Mouse (Mus musculus) hindbrain, embryonic 16.5 days (tissue): ENCODE measurements around the gene Lsm2. TPM values are rescaled to one million over a fixed set of nuclear protein-coding genes. Genes with fewer than 3 reads are reported as not detected.
"Not testable (repeated sequence)": the region's sequence is repeated elsewhere in the genome, so short reads cannot be mapped to it uniquely, and the experiment has no call there.

ENCODE experiments used
- ATAC-seq: fragments of 200-750 bp; cut with Nextera tagmentation; 2 replicates; pipeline ENCODE4 v1.8.0; 2017; ENCODE audit warnings: moderate TSS enrichment, moderate library complexity
- H3K27ac ChIP-seq: fragments of 300-500 bp; sonication (generic); 2 replicates; pipeline ENCODE4 v1.5.1; 2014; ENCODE audit warnings: low read depth, mild to moderate bottlenecking, control low read depth, low read length, moderate library complexity
- H3K27me3 ChIP-seq: fragments of 300-500 bp; sonication (generic); replicated peaks from 2 replicates; pipeline ENCODE4 v1.6.1; 2014; ENCODE audit warnings: low read length; ENCODE audit not compliant: control insufficient read depth, insufficient read depth
- H3K36me3 ChIP-seq: fragments of 300-500 bp; sonication (generic); 2 replicates; pipeline ENCODE4 v1.6.1; 2014; ENCODE audit warnings: mild to moderate bottlenecking, low read length, moderate library complexity, mixed read lengths; ENCODE audit not compliant: control insufficient read depth, insufficient read depth
- H3K4me1 ChIP-seq: fragments of 300-500 bp; sonication (generic); 2 replicates; pipeline ENCODE4 v1.6.1; 2014; ENCODE audit warnings: low read depth, low read length; ENCODE audit not compliant: control insufficient read depth, insufficient read depth
- H3K4me2 ChIP-seq: fragments of 300-500 bp; sonication (generic); 2 replicates; pipeline ENCODE4 v1.6.1; 2014; ENCODE audit warnings: mild to moderate bottlenecking, low read length, control low read depth, moderate library complexity
- H3K4me3 ChIP-seq: fragments of 300-500 bp; sonication (generic); 2 replicates; pipeline ENCODE4 v1.5.1; 2014; ENCODE audit warnings: mild to moderate bottlenecking, low read length, control low read depth, moderate library complexity
- H3K9ac ChIP-seq: fragments of 300-500 bp; sonication (generic); 2 replicates; pipeline ENCODE4 v1.6.1; 2014; ENCODE audit warnings: low read depth, mild to moderate bottlenecking, control low read depth, low read length, moderate library complexity
- H3K9me3 ChIP-seq: fragments of 300-500 bp; sonication (generic); 2 replicates; pipeline ENCODE4 v1.6.1; 2014; ENCODE audit warnings: mild to moderate bottlenecking, low read length, moderate library complexity; ENCODE audit not compliant: control insufficient read depth
- WGBS: fragments of 180-500 bp; shearing (Covaris S2); extraction: QIAGEN DNeasy Blood & Tissue Kit; methylation state at CpG from one replicate; pipeline ENCODE4 v1.1.7; 2014; 5-methylcytosine and 5-hydroxymethylcytosine counted together
- polyA plus RNA-seq: library from polyadenylated mRNA; unstranded; fragments of >200 nt; fragmentation: Nextera tagmentation; extraction: Ambion mirVana; gene quantifications from 2 replicates; pipeline ENCODE4 v1.2.1, GENCODE M21; 2015

Gene Lsm2
- polyA plus RNA-seq, 1 experiment from 2014 or later: 106 TPM

- Histone ChIP-seq H3K27ac (no peak overlapping the region), H3K4me3 (peak overlapping the region; percentile 8; the same call in 1 of the 2 replicates), H3K36me3 (no peaks in the 10 kb centered on the region), H3K9ac (peak overlapping the region; percentile 36), H3K4me1 (peaks cover 10% of the 10 kb centered on the region), H3K9me3 (no peaks in the 10 kb centered on the region), H3K27me3 (no peaks in the 10 kb centered on the region), H3K4me2 (peak overlapping the region; percentile 45)
- WGBS: 23% methylated on average over 19 of the region's 19 CpGs
- peak; percentile 53 for ATAC-seq
Measured at GRCm38 (mm10) chr17:35029691-35030532, 48.2 kb downstream of the Lsm2 start.

- H3K4me3 ChIP-seq: no peak overlapping the region
- H3K36me3 ChIP-seq: no peaks in the 10 kb centered on the region
- peaks cover 10% of the 10 kb centered on the region for H3K4me1 ChIP-seq
- H3K9me3 ChIP-seq: no peaks in the 10 kb centered on the region
- H3K4me2 ChIP-seq: no peak overlapping the region
- H3K27ac ChIP-seq: no peak overlapping the region
- no peaks in the 10 kb centered on the region for H3K27me3 ChIP-seq
- WGBS: 92% methylated on average over 11 of the region's 11 CpGs
- ATAC-seq: no peak
- no peak overlapping the region for H3K9ac ChIP-seq
Measured at GRCm38 (mm10) chr17:35031272-35031671, 49.6 kb downstream of the Lsm2 start.

GRCm38 (mm10) chr17:35031880-35032279, 50.2 kb downstream of the Lsm2 start:
- H3K9me3 ChIP-seq: no peaks in the 10 kb centered on the region
- H3K4me2 ChIP-seq: no peak overlapping the region
- 90% methylated on average over 7 of the region's 7 CpGs for WGBS
- ATAC-seq: no peak
- no peaks in the 10 kb centered on the region for H3K36me3 ChIP-seq
- H3K9ac ChIP-seq: no peak overlapping the region
- no peak overlapping the region for H3K27ac ChIP-seq
- H3K27me3 ChIP-seq: no peaks in the 10 kb centered on the region
- H3K4me3 ChIP-seq: no peak overlapping the region
- peaks cover 10% of the 10 kb centered on the region for H3K4me1 ChIP-seq

- H3K27ac ChIP-seq: no peak overlapping the region
- H3K9me3 ChIP-seq: no peaks in the 10 kb centered on the region
- H3K4me3 ChIP-seq: no peak overlapping the region
- ATAC-seq: no peak
- no peak overlapping the region for H3K4me2 ChIP-seq
- no peaks in the 10 kb centered on the region for H3K27me3 ChIP-seq
- WGBS: 65% methylated on average over 8 of the region's 8 CpGs
- H3K9ac ChIP-seq: no peak overlapping the region
- no peaks in the 10 kb centered on the region for H3K36me3 ChIP-seq
- peaks cover 7% of the 10 kb centered on the region for H3K4me1 ChIP-seq
Measured at GRCm38 (mm10) chr17:35032323-35032870, 50.7 kb downstream of the Lsm2 start.

GRCm38 (mm10) chr17:35033703-35034102, 52.0 kb downstream of the Lsm2 start:
- not testable (repeated sequence) for H3K9ac ChIP-seq, H3K4me2 ChIP-seq, H3K9me3 ChIP-seq, ATAC-seq, H3K27me3 ChIP-seq, H3K4me1 ChIP-seq, H3K36me3 ChIP-seq, H3K4me3 ChIP-seq, H3K27ac ChIP-seq
- WGBS: 89% methylated on average over 1 of the region's 1 CpGs

- no peak overlapping the region for H3K4me3 ChIP-seq
- no peaks in the 10 kb centered on the region for H3K9me3 ChIP-seq
- no peaks in the 10 kb centered on the region for H3K27me3 ChIP-seq
- no peak overlapping the region for H3K27ac ChIP-seq
- ATAC-seq: no peak
- WGBS: 86% methylated on average over 6 of the region's 6 CpGs
- H3K4me2 ChIP-seq: no peak overlapping the region
- H3K36me3 ChIP-seq: no peaks in the 10 kb centered on the region
- H3K4me1 ChIP-seq: peaks cover 2% of the 10 kb centered on the region; the same call in 1 of the 2 replicates
- H3K9ac ChIP-seq: no peak overlapping the region
Measured at GRCm38 (mm10) chr17:35034896-35035295, 53.2 kb downstream of the Lsm2 start.

Other genes starting within 250 kb of the Lsm2 start
- 0.19 and 0.25 TPM in 2 replicates for gene C4b, start 238.0 kb upstream of the Lsm2 start, polyA plus RNA-seq
- gene Cyp21a1, start 177.3 kb upstream of the Lsm2 start, polyA plus RNA-seq: not detected in 2 replicates
- gene Stk19, start 144.9 kb upstream of the Lsm2 start, polyA plus RNA-seq: 41.2 and 43.1 TPM in 2 replicates
- gene Dxo, start 144.8 kb upstream of the Lsm2 start, polyA plus RNA-seq: 68.4 and 68.9 TPM in 2 replicates
- gene Skiv2l, start 131.7 kb upstream of the Lsm2 start, polyA plus RNA-seq: 57.1 and 62.6 TPM in 2 replicates
- gene Nelfe, start 131.5 kb upstream of the Lsm2 start, polyA plus RNA-seq: 78.9 and 83.3 TPM in 2 replicates
- gene Cfb, start 119.3 kb upstream of the Lsm2 start, polyA plus RNA-seq: 1.6 and 2.1 TPM in 2 replicates
- 9.2 and 9.6 TPM in 2 replicates for gene Zbtb12, start 102.4 kb upstream of the Lsm2 start, polyA plus RNA-seq
- gene Gm20547, start 99.8 kb upstream of the Lsm2 start, polyA plus RNA-seq: not detected in 2 replicates
- gene C2, start 83.6 kb upstream of the Lsm2 start, polyA plus RNA-seq: 1.8 and 2.8 TPM in 2 replicates
- 81.9 and 95.3 TPM in 2 replicates for gene Ehmt2, start 83.4 kb upstream of the Lsm2 start, polyA plus RNA-seq
- 0.21 TPM in 1 of 2 replicates, not detected in the other for gene Slc44a4, start 67.4 kb upstream of the Lsm2 start, polyA plus RNA-seq
- 41.7 and 42.1 TPM in 2 replicates for gene Neu1, start 50.6 kb upstream of the Lsm2 start, polyA plus RNA-seq
- gene Hspa1b, start 22.6 kb upstream of the Lsm2 start, polyA plus RNA-seq: 0.45 and 0.74 TPM in 2 replicates
- not detected in 2 replicates for gene Gm20481, start 11.9 kb upstream of the Lsm2 start, polyA plus RNA-seq
- 15.3 and 18.1 TPM in 2 replicates for gene Hspa1a, start 9.7 kb upstream of the Lsm2 start, polyA plus RNA-seq
- gene Hspa1l, start 9.2 kb upstream of the Lsm2 start, polyA plus RNA-seq: 1.4 and 1.6 TPM in 2 replicates
- 50.7 and 61.7 TPM in 2 replicates for gene Vars, start 19.1 kb downstream of the Lsm2 start, polyA plus RNA-seq
- gene Vwa7, start 34.7 kb downstream of the Lsm2 start, polyA plus RNA-seq: 0.08 and 0.19 TPM in 2 replicates
- gene Sapcd1, start 46.2 kb downstream of the Lsm2 start, polyA plus RNA-seq: 1.7 TPM in 2 replicates
- gene Msh5, start 64.9 kb downstream of the Lsm2 start, polyA plus RNA-seq: 1.8 and 2.5 TPM in 2 replicates
- 85.2 and 88.5 TPM in 2 replicates for gene Clic1, start 68.1 kb downstream of the Lsm2 start, polyA plus RNA-seq
- gene Ddah2, start 77.2 kb downstream of the Lsm2 start, polyA plus RNA-seq: 338 and 363 TPM in 2 replicates
- not detected in 2 replicates for gene Ly6g6c, start 83.5 kb downstream of the Lsm2 start, polyA plus RNA-seq
- 0.13 and 0.21 TPM in 2 replicates for gene Mpig6b, start 84.3 kb downstream of the Lsm2 start, polyA plus RNA-seq
- gene Ly6g6e, start 95.0 kb downstream of the Lsm2 start, polyA plus RNA-seq: 0.16 and 0.34 TPM in 2 replicates
- gene Ly6g6d, start 96.2 kb downstream of the Lsm2 start, polyA plus RNA-seq: 0.68 and 1.0 TPM in 2 replicates
- 0.22 TPM in 1 of 2 replicates, not detected in the other for gene Ly6g6f, start 103.7 kb downstream of the Lsm2 start, polyA plus RNA-seq
- gene Abhd16a, start 107.4 kb downstream of the Lsm2 start, polyA plus RNA-seq: 113 and 115 TPM in 2 replicates
- gene Ly6g5c, start 126.4 kb downstream of the Lsm2 start, polyA plus RNA-seq: not detected in 2 replicates
- 0.93 and 1.5 TPM in 2 replicates for gene Ly6g5b, start 133.6 kb downstream of the Lsm2 start, polyA plus RNA-seq
- 20.7 and 23.7 TPM in 2 replicates for gene Gpank1, start 139.6 kb downstream of the Lsm2 start, polyA plus RNA-seq
- gene Csnk2b, start 140.2 kb downstream of the Lsm2 start, polyA plus RNA-seq: 319 and 346 TPM in 2 replicates
- 8.9 TPM in 2 replicates for gene D17H6S53E, start 144.5 kb downstream of the Lsm2 start, polyA plus RNA-seq
- not detected in 2 replicates for gene Apom, start 150.2 kb downstream of the Lsm2 start, polyA plus RNA-seq
- gene Bag6, start 153.3 kb downstream of the Lsm2 start, polyA plus RNA-seq: 50.9 and 65.2 TPM in 2 replicates
- gene Prrc2a, start 183.0 kb downstream of the Lsm2 start, polyA plus RNA-seq: 138 and 153 TPM in 2 replicates
- gene Aif1, start 194.2 kb downstream of the Lsm2 start, polyA plus RNA-seq: 5.6 and 10.1 TPM in 2 replicates
- 4.8 and 7.3 TPM in 2 replicates for gene Lst1, start 206.6 kb downstream of the Lsm2 start, polyA plus RNA-seq
- 1.1 and 1.2 TPM in 2 replicates for gene Ltb, start 212.6 kb downstream of the Lsm2 start, polyA plus RNA-seq
- gene Tnf, start 220.1 kb downstream of the Lsm2 start, polyA plus RNA-seq: not detected in 2 replicates
- 0.37 and 0.80 TPM in 2 replicates for gene Lta, start 223.5 kb downstream of the Lsm2 start, polyA plus RNA-seq
- gene Gm16181, start 239.0 kb downstream of the Lsm2 start, polyA plus RNA-seq: 0.34 and 0.45 TPM in 2 replicates